In the genomic region with DNA sequence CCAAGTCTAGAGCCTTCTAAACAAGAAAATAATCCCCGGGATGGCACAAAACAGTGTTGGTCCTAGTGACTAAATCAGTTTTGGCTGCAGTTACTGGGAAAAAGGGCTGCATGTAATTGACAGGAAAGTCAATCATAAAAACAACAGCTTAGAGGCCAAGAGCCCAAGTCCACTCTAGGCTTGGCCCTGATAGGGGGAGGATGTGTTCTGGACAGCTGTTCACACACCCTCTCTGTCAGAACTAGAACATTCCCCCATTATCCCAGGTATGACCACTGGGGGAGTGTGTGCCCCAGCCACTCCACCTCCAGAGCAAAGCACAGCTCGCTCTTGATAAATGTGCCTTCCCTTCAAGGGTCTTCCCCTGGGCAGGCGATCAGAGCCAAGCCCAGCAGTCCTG, we compare ENCODE assay signal across 9 mouse cellular contexts. TPM values are rescaled to one million over a fixed set of nuclear protein-coding genes. Genes with fewer than 3 reads are reported as not detected.
DNase-seq lines count a peak whose midpoint lies in the region; ATAC-seq and TF ChIP-seq lines count a peak whose summit lies in the region.
"Had no signal": no experiment of that assay in that cellular context is flagged by ENCODE, and none has a peak within 500 bp of the region (broad histone marks: within the 10 kb centered on the region; RNA-seq: fewer than 3 reads in every experiment).

No protein-coding gene starts in this region.

- H3K36me3 ChIP-seq in forebrain, postnatal 0 days (ENCODE audit: insufficient read depth), result peaks cover 12% of the 10 kb centered on the region
- H3K36me3 ChIP-seq in forebrain, embryonic 13.5 days (ENCODE audit: poor library complexity, severe bottlenecking), result peaks cover 14% of the 10 kb centered on the region
- peaks cover 12% of the 10 kb centered on the region for H3K36me3 ChIP-seq in midbrain, embryonic 10.5 days
- H3K36me3 ChIP-seq in midbrain, embryonic 14.5 days (ENCODE audit: control insufficient read depth, insufficient read depth, low read length), result peaks cover 9% of the 10 kb centered on the region
- H3K36me3 ChIP-seq in intestine, embryonic 15.5 days, result peaks cover 4% of the 10 kb centered on the region
- peaks cover 8% of the 10 kb centered on the region; the same call in 1 of the 2 replicates for H3K36me3 ChIP-seq in stomach, embryonic 14.5 days (ENCODE audit: control insufficient read depth, insufficient read depth, low read length)

- H3K4me2 ChIP-seq in forebrain, postnatal 0 days (ENCODE audit: low read depth), result no peak overlapping the region
- H3K4me2 ChIP-seq in forebrain, embryonic 13.5 days, result no peak overlapping the region
- no peak overlapping the region for H3K4me2 ChIP-seq in midbrain, embryonic 14.5 days (ENCODE audit: low read length)
- no peak overlapping the region for H3K4me2 ChIP-seq in intestine, embryonic 15.5 days (replicated peaks)
- no peak overlapping the region for H3K4me2 ChIP-seq in stomach, embryonic 14.5 days (replicated peaks; ENCODE audit: low read depth, low read length)
- H3K4me2 ChIP-seq: liver, embryonic 15.5 days had no signal

- peaks cover 7% of the 10 kb centered on the region; the same call in 1 of the 2 replicates for H3K4me1 ChIP-seq in forebrain, postnatal 0 days (ENCODE audit: insufficient read depth)
- H3K4me1 ChIP-seq in forebrain, embryonic 13.5 days, result peaks cover 21% of the 10 kb centered on the region
- peaks cover 22% of the 10 kb centered on the region for H3K4me1 ChIP-seq in midbrain, embryonic 10.5 days
- peaks cover 8% of the 10 kb centered on the region for H3K4me1 ChIP-seq in midbrain, embryonic 14.5 days (ENCODE audit: control insufficient read depth, insufficient read depth, low read length)
- H3K4me1 ChIP-seq in intestine, embryonic 15.5 days (replicated peaks), result peaks cover 20% of the 10 kb centered on the region
- peaks cover 10% of the 10 kb centered on the region for H3K4me1 ChIP-seq in stomach, embryonic 14.5 days (ENCODE audit: control insufficient read depth, insufficient read depth, low read length)

- H3K9ac ChIP-seq in forebrain, postnatal 0 days, result no peak overlapping the region
- no peak overlapping the region for H3K9ac ChIP-seq in forebrain, embryonic 13.5 days
- H3K9ac ChIP-seq in midbrain, embryonic 14.5 days (replicated peaks; ENCODE audit: low read length), result no peak overlapping the region
- H3K9ac ChIP-seq in intestine, embryonic 15.5 days, result no peak overlapping the region
- H3K9ac ChIP-seq in stomach, embryonic 14.5 days (replicated peaks; ENCODE audit: low read depth, low read length), result no peak overlapping the region
- H3K9ac ChIP-seq: liver, embryonic 15.5 days had no signal

- TF ChIP-seq CTCF in forebrain, postnatal 0 days (IDR thresholded peaks at IDR 0.05; ENCODE audit: low read depth), result peak; percentile 53

- ATAC-seq in forebrain, postnatal 0 days, result no peak; the same call in 1 of the 2 replicates
- no peak for ATAC-seq in forebrain, embryonic 13.5 days
- ATAC-seq in midbrain, embryonic 14.5 days (ENCODE audit: low FRiP score, low TSS enrichment), result no peak
- ATAC-seq in intestine, embryonic 15.5 days, result 0 out of 2 replicates have a peak, but pooled peaks have one; percentile 24
- 0 out of 2 replicates have a peak, but pooled peaks have one; percentile 34 for ATAC-seq in stomach, embryonic 14.5 days (ENCODE audit: insufficient number of reproducible peaks, insufficient read depth, low FRiP score, low read depth)

- no peak for DNase-seq in forebrain, postnatal 0 days
- no peak for DNase-seq in midbrain, embryonic 10.5 days (ENCODE audit: low spot score)
- no peak for DNase-seq in midbrain, embryonic 14.5 days
- no peak for DNase-seq in adrenal gland, adult 2 months
- no peak for DNase-seq in gastrocnemius, postnatal 14 days

- H3K4me3 ChIP-seq in forebrain, postnatal 0 days (ENCODE audit: low read depth, low read length), result no peak overlapping the region
- H3K4me3 ChIP-seq in forebrain, embryonic 13.5 days, result no peak overlapping the region
- H3K4me3 ChIP-seq in midbrain, embryonic 10.5 days, result no peak overlapping the region
- no peak overlapping the region for H3K4me3 ChIP-seq in midbrain, embryonic 14.5 days (replicated peaks; ENCODE audit: low read depth, low read length)
- no peak overlapping the region for H3K4me3 ChIP-seq in intestine, embryonic 15.5 days (replicated peaks)
- H3K4me3 ChIP-seq in stomach, embryonic 14.5 days (ENCODE audit: low read depth, low read length), result no peak overlapping the region
- H3K4me3 ChIP-seq: liver, embryonic 15.5 days had no signal

- H3K27ac ChIP-seq in forebrain, postnatal 0 days (ENCODE audit: low read depth, low read length), result 0 out of 2 replicates have a peak overlapping the region, but pooled peaks have one; percentile 9
- no peak overlapping the region for H3K27ac ChIP-seq in forebrain, embryonic 13.5 days
- H3K27ac ChIP-seq in midbrain, embryonic 10.5 days (replicated peaks), result peak overlapping the region; percentile 81; the same call in 1 of the 2 replicates
- H3K27ac ChIP-seq in midbrain, embryonic 14.5 days (replicated peaks; ENCODE audit: low read depth, low read length), result no peak overlapping the region
- peak overlapping the region; percentile 64 for H3K27ac ChIP-seq in intestine, embryonic 15.5 days
- H3K27ac ChIP-seq in stomach, embryonic 14.5 days (ENCODE audit: low read length), result peak overlapping the region; percentile 61; the same call in 1 of the 2 replicates
- H3K27ac ChIP-seq: liver, embryonic 15.5 days had no signal

- intact Hi-C loops in gastrocnemius, postnatal 14 days (cut with DNase I; ENCODE audit: low total_unique reads), result loop anchor here (5.0 kb wide), 1 partner anchor 108 kb away; the partner anchor contains the start of gene Scpep1

- H3K9me3 ChIP-seq in forebrain, postnatal 0 days (ENCODE audit: low read length), result no peaks in the 10 kb centered on the region
- no peaks in the 10 kb centered on the region for H3K9me3 ChIP-seq in forebrain, embryonic 13.5 days (replicated peaks)
- H3K9me3 ChIP-seq in midbrain, embryonic 10.5 days (replicated peaks), result no peaks in the 10 kb centered on the region
- H3K9me3 ChIP-seq in midbrain, embryonic 14.5 days (ENCODE audit: control insufficient read depth, low read length), result no peaks in the 10 kb centered on the region
- no peaks in the 10 kb centered on the region for H3K9me3 ChIP-seq in intestine, embryonic 15.5 days
- H3K9me3 ChIP-seq in stomach, embryonic 14.5 days (ENCODE audit: control insufficient read depth, low read depth, low read length), result no peaks in the 10 kb centered on the region
- H3K9me3 ChIP-seq: liver, embryonic 15.5 days had no signal

- 58% methylated on average over 3 of the region's 3 CpGs for WGBS in forebrain, postnatal 0 days
- WGBS in forebrain, embryonic 13.5 days, result 77% methylated on average over 3 of the region's 3 CpGs
- WGBS in midbrain, embryonic 10.5 days, result 88% methylated on average over 3 of the region's 3 CpGs
- WGBS in midbrain, embryonic 14.5 days, result 82% methylated on average over 3 of the region's 3 CpGs
- 65% methylated on average over 3 of the region's 3 CpGs for WGBS in intestine, embryonic 15.5 days
- WGBS in stomach, embryonic 14.5 days, result 42% methylated on average over 3 of the region's 3 CpGs

- no peaks in the 10 kb centered on the region for H3K27me3 ChIP-seq in forebrain, postnatal 0 days (ENCODE audit: insufficient read depth, low read length)
- no peaks in the 10 kb centered on the region for H3K27me3 ChIP-seq in forebrain, embryonic 13.5 days
- no peaks in the 10 kb centered on the region for H3K27me3 ChIP-seq in midbrain, embryonic 10.5 days (ENCODE audit: low read depth, poor library complexity, severe bottlenecking)
- H3K27me3 ChIP-seq in midbrain, embryonic 14.5 days (ENCODE audit: control insufficient read depth, insufficient read depth, low read length), result no peaks in the 10 kb centered on the region
- H3K27me3 ChIP-seq in intestine, embryonic 15.5 days (replicated peaks), result no peaks in the 10 kb centered on the region
- no peaks in the 10 kb centered on the region for H3K27me3 ChIP-seq in stomach, embryonic 14.5 days (ENCODE audit: control insufficient read depth, insufficient read depth, low read length)
- H3K27me3 ChIP-seq: liver, embryonic 15.5 days had no signal

RNA-seq across cellular contexts. Expression of gene Akap1, which starts 14.7 kb away (rescaled TPM):
- 53.2 and 60.7 TPM in 2 replicates for total RNA-seq in forebrain, postnatal 0 days (2014; rRNA removed)
- polyA plus RNA-seq in forebrain, postnatal 0 days (2015; fragmentation: Nextera tagmentation; extraction: Ambion mirVana), result 24.5 and 28.6 TPM in 2 replicates
- 21.8 and 26.4 TPM in 2 replicates for polyA plus RNA-seq in forebrain, embryonic 13.5 days (2015; fragmentation: Nextera tagmentation; extraction: Ambion mirVana)
- 19.1 and 20.7 TPM in 2 replicates for polyA plus RNA-seq in midbrain, embryonic 10.5 days (2016; fragmentation: Nextera tagmentation; extraction: Ambion mirVana)
- 28.7 and 29.0 TPM in 2 replicates for polyA plus RNA-seq in midbrain, embryonic 14.5 days (2014; fragmentation: Nextera tagmentation; extraction: Ambion mirVana)
- 27.8 and 28.3 TPM in 2 replicates for polyA plus RNA-seq in intestine, embryonic 15.5 days (2015; fragmentation: Nextera tagmentation; extraction: Ambion mirVana)
- 20.6 and 23.9 TPM in 2 replicates for polyA plus RNA-seq in stomach, embryonic 14.5 days (2014; fragmentation: Nextera tagmentation; extraction: Ambion mirVana)
- 100 to 1,000 TPM in 1 of 2 experiments, 10 to 100 TPM in 1; 95.0 to 144 TPM for total RNA-seq in adrenal gland, adult 2 months (2021)
- polyA plus RNA-seq in adrenal gland, adult 2 months (2012; rRNA removed), result 54.2 and 59.5 TPM in 2 replicates
- total RNA-seq in gastrocnemius, postnatal 14 days (2021), result 10 to 100 TPM; 57.4 to 62.0 TPM

Comparison
In these comparisons a context has a peak if more than half of its experiments do, and no peak if none do; other contexts are left out.
1. H3K27ac ChIP-seq: peak in forebrain, postnatal 0 days (single experiment), midbrain, embryonic 10.5 days (single experiment), intestine, embryonic 15.5 days (single experiment) and stomach, embryonic 14.5 days (single experiment); none in forebrain, embryonic 13.5 days (single experiment) and midbrain, embryonic 14.5 days (single experiment).
2. ATAC-seq: peak in intestine, embryonic 15.5 days (single experiment) and stomach, embryonic 14.5 days (single experiment); none in forebrain, postnatal 0 days (single experiment), forebrain, embryonic 13.5 days (single experiment) and midbrain, embryonic 14.5 days (single experiment).